26 mouse cellular contexts compared by ENCODE assay signal in genomic region chr15:101072736-101073135, GRCm38 (mm10). TPM values are rescaled to one million over a fixed set of nuclear protein-coding genes. Genes with fewer than 3 reads are reported as not detected.
A peak's percentile ranks its signal among the peaks of the same experiment; 100 is the strongest.
DNase-seq lines count a peak whose midpoint lies in the region; ATAC-seq and TF ChIP-seq lines count a peak whose summit lies in the region.
"Had no signal": no experiment of that assay in that cellular context is flagged by ENCODE, and none has a peak within 500 bp of the region (broad histone marks: within the 10 kb centered on the region; RNA-seq: fewer than 3 reads in every experiment).

No protein-coding gene starts in this region.

- H3K36me3 ChIP-seq in kidney, embryonic 15.5 days, result no peaks in the 10 kb centered on the region
- H3K36me3 ChIP-seq in lung, postnatal 0 days (ENCODE audit: insufficient read depth, low read length), result no peaks in the 10 kb centered on the region
- H3K36me3 ChIP-seq in stomach, postnatal 0 days (ENCODE audit: control insufficient read depth, insufficient read depth, low read length), result no peaks in the 10 kb centered on the region
- H3K36me3 ChIP-seq: embryonic facial prominence, embryonic 15.5 days; heart, embryonic 12.5 days; hindbrain, embryonic 15.5 days had no signal

- WGBS in kidney, embryonic 15.5 days, result 54% methylated on average over 2 of the region's 2 CpGs
- WGBS in lung, postnatal 0 days, result 37% methylated on average over 2 of the region's 2 CpGs
- WGBS in stomach, postnatal 0 days, result 51% methylated on average over 2 of the region's 2 CpGs

- no peak for TF ChIP-seq CTCF in lung, postnatal 0 days (IDR thresholded peaks at IDR 0.05)
- TF ChIP-seq CTCF in stomach, postnatal 0 days (IDR thresholded peaks at IDR 0.05; ENCODE audit: low read depth), result no peak

- DNase-seq in embryo, embryonic 9.5 days (ENCODE audit: extremely low spot score), result peak; percentile 3
- DNase-seq in embryo, embryonic 11 days, result no peak
- DNase-seq in kidney, adult 9 months, result peak; percentile 57
- DNase-seq in lung, postnatal 0 days (ENCODE audit: low spot score), result peak; percentile 60
- DNase-seq in lung, postnatal 10 days, result no peak
- no peak for DNase-seq in stomach, postnatal 0 days (ENCODE audit: low spot score)
- no peak for DNase-seq in spleen, adult 12 weeks (ENCODE audit: low spot score)
- DNase-seq: adrenal gland, postnatal 14 days; cerebellum, adult 18-20 months; cerebellum, adult 9-11 months; cerebellum, postnatal 36 days; gastrocnemius, postnatal 36 days; heart, postnatal 36 days had no signal

- no peaks in the 10 kb centered on the region for H3K9me3 ChIP-seq in kidney, embryonic 15.5 days (replicated peaks)
- no peaks in the 10 kb centered on the region for H3K9me3 ChIP-seq in lung, postnatal 0 days (ENCODE audit: low read length)
- no peaks in the 10 kb centered on the region for H3K9me3 ChIP-seq in stomach, postnatal 0 days (ENCODE audit: control insufficient read depth, low read length)
- H3K9me3 ChIP-seq: embryonic facial prominence, embryonic 15.5 days; forebrain, embryonic 10.5 days; heart, embryonic 12.5 days; hindbrain, embryonic 15.5 days had no signal

- no peak overlapping the region for H3K4me2 ChIP-seq in kidney, embryonic 15.5 days
- no peak overlapping the region for H3K4me2 ChIP-seq in lung, postnatal 0 days (replicated peaks; ENCODE audit: low read depth, low read length)
- no peak overlapping the region for H3K4me2 ChIP-seq in stomach, postnatal 0 days (replicated peaks; ENCODE audit: low read depth)
- H3K4me2 ChIP-seq: embryonic facial prominence, embryonic 15.5 days; heart, embryonic 12.5 days; hindbrain, embryonic 15.5 days had no signal

- TF ChIP-seq EP300 in lung, postnatal 0 days (IDR thresholded peaks at IDR 0.05), result peak; percentile 57; the same call in 1 of the 2 replicates
- TF ChIP-seq EP300 in stomach, postnatal 0 days (optimal IDR thresholded peaks at IDR 0.05), result no peak

- no peak overlapping the region for H3K27ac ChIP-seq in kidney, embryonic 15.5 days
- H3K27ac ChIP-seq in lung, postnatal 0 days (ENCODE audit: low read length), result no peak overlapping the region
- peak overlapping the region; percentile 36; the same call in 1 of the 2 replicates for H3K27ac ChIP-seq in stomach, postnatal 0 days (replicated peaks)
- H3K27ac ChIP-seq: embryonic facial prominence, embryonic 15.5 days; forebrain, embryonic 10.5 days; hindbrain, embryonic 15.5 days had no signal

- peaks cover 92% of the 10 kb centered on the region for H3K4me1 ChIP-seq in kidney, embryonic 15.5 days
- H3K4me1 ChIP-seq in lung, postnatal 0 days (ENCODE audit: insufficient read depth, low read depth, low read length), result peaks cover 32% of the 10 kb centered on the region
- peaks cover 10% of the 10 kb centered on the region; the same call in 1 of the 2 replicates for H3K4me1 ChIP-seq in stomach, postnatal 0 days (replicated peaks; ENCODE audit: control insufficient read depth, insufficient read depth)

- no peaks in the 10 kb centered on the region for H3K27me3 ChIP-seq in kidney, embryonic 15.5 days
- H3K27me3 ChIP-seq in lung, postnatal 0 days (replicated peaks; ENCODE audit: insufficient read depth, low read length), result no peaks in the 10 kb centered on the region
- no peaks in the 10 kb centered on the region for H3K27me3 ChIP-seq in stomach, postnatal 0 days (ENCODE audit: control insufficient read depth, insufficient read depth, low read length)
- H3K27me3 ChIP-seq: hindbrain, embryonic 15.5 days; Patski had no signal

- no peak for ATAC-seq in kidney, embryonic 15.5 days (replicated peaks; ENCODE audit: low FRiP score)
- peak; percentile 10; the same call in 1 of the 2 replicates for ATAC-seq in lung, postnatal 0 days
- ATAC-seq in stomach, postnatal 0 days (ENCODE audit: low FRiP score, low TSS enrichment), result no peak
- ATAC-seq: activated CD4-positive, CD25-positive, alpha-beta regulatory T cell, adult 4 months; forebrain, embryonic 14.5 days; Patski had no signal

- H3K9ac ChIP-seq in kidney, embryonic 15.5 days, result no peak overlapping the region
- H3K9ac ChIP-seq in lung, postnatal 0 days (replicated peaks; ENCODE audit: low read depth), result no peak overlapping the region
- H3K9ac ChIP-seq in stomach, postnatal 0 days (ENCODE audit: low read length), result no peak overlapping the region
- H3K9ac ChIP-seq: embryonic facial prominence, embryonic 15.5 days; heart, embryonic 12.5 days; hindbrain, embryonic 15.5 days had no signal

- no peak overlapping the region for H3K4me3 ChIP-seq in kidney, embryonic 15.5 days (replicated peaks)
- no peak overlapping the region for H3K4me3 ChIP-seq in lung, postnatal 0 days (ENCODE audit: low read depth, low read length)
- no peak overlapping the region for H3K4me3 ChIP-seq in stomach, postnatal 0 days (ENCODE audit: low read depth, low read length)
- H3K4me3 ChIP-seq: embryonic facial prominence, embryonic 15.5 days; erythroblast, embryonic 14.5 days; forebrain, embryonic 10.5 days; heart, embryonic 12.5 days; hindbrain, embryonic 15.5 days had no signal

RNA-seq across cellular contexts. Expression of gene Fignl2, which starts 5.6 kb away (rescaled TPM):
- polyA plus RNA-seq in kidney, embryonic 15.5 days (2015; fragmentation: Nextera tagmentation; extraction: Ambion mirVana), result 0.22 and 0.44 TPM in 2 replicates
- 0.48 and 0.60 TPM in 2 replicates for polyA plus RNA-seq in lung, postnatal 0 days (2015; fragmentation: Nextera tagmentation; extraction: Ambion mirVana)
- 0.19 and 0.22 TPM in 2 replicates for polyA plus RNA-seq in stomach, postnatal 0 days (2015; fragmentation: Nextera tagmentation; extraction: Ambion mirVana)
- polyA plus RNA-seq: activated CD4-positive, CD25-positive, alpha-beta regulatory T cell, adult 4 months; erythroblast, embryonic 14.5 days; forebrain, embryonic 14.5 days had no signal

RNA-seq across cellular contexts. Expression of gene Gm47841, which starts 25.5 kb away (rescaled TPM):
- polyA plus RNA-seq in kidney, embryonic 15.5 days (2015; fragmentation: Nextera tagmentation; extraction: Ambion mirVana), result not detected in 2 replicates
- polyA plus RNA-seq in lung, postnatal 0 days (2015; fragmentation: Nextera tagmentation; extraction: Ambion mirVana), result not detected in 2 replicates
- not detected in 2 replicates for polyA plus RNA-seq in stomach, postnatal 0 days (2015; fragmentation: Nextera tagmentation; extraction: Ambion mirVana)
- polyA plus RNA-seq: activated CD4-positive, CD25-positive, alpha-beta regulatory T cell, adult 4 months; C2C12; embryonic facial prominence, embryonic 11.5 days; embryonic facial prominence, embryonic 15.5 days; erythroblast, embryonic 14.5 days; forebrain, embryonic 10.5 days; forebrain, embryonic 14.5 days; heart, embryonic 12.5 days; heart, embryonic 16.5 days; hindbrain, embryonic 11.5 days; hindbrain, embryonic 15.5 days had no signal

RNA-seq across cellular contexts. Expression of gene Ankrd33, which starts 42.8 kb away (rescaled TPM):
- not detected in 2 replicates for polyA plus RNA-seq in kidney, embryonic 15.5 days (2015; fragmentation: Nextera tagmentation; extraction: Ambion mirVana)
- polyA plus RNA-seq in lung, postnatal 0 days (2015; fragmentation: Nextera tagmentation; extraction: Ambion mirVana), result 0.13 TPM in 1 of 2 replicates, not detected in the other
- polyA plus RNA-seq in stomach, postnatal 0 days (2015; fragmentation: Nextera tagmentation; extraction: Ambion mirVana), result not detected in 2 replicates
- polyA plus RNA-seq: activated CD4-positive, CD25-positive, alpha-beta regulatory T cell, adult 4 months; C2C12; embryonic facial prominence, embryonic 11.5 days; embryonic facial prominence, embryonic 15.5 days; erythroblast, embryonic 14.5 days; forebrain, embryonic 10.5 days; forebrain, embryonic 14.5 days; heart, embryonic 12.5 days; heart, embryonic 16.5 days; hindbrain, embryonic 11.5 days; hindbrain, embryonic 15.5 days; Patski had no signal

RNA-seq across cellular contexts. Expression of gene Acvrl1, which starts 55.6 kb away (rescaled TPM):
- 17.2 and 18.4 TPM in 2 replicates for polyA plus RNA-seq in kidney, embryonic 15.5 days (2015; fragmentation: Nextera tagmentation; extraction: Ambion mirVana)
- 159 and 168 TPM in 2 replicates for polyA plus RNA-seq in lung, postnatal 0 days (2015; fragmentation: Nextera tagmentation; extraction: Ambion mirVana)
- polyA plus RNA-seq in stomach, postnatal 0 days (2015; fragmentation: Nextera tagmentation; extraction: Ambion mirVana), result 13.5 and 15.2 TPM in 2 replicates
- polyA plus RNA-seq: erythroblast, embryonic 14.5 days; Patski had no signal

Comparison
In these comparisons a context has a peak if more than half of its experiments do, and no peak if none do; other contexts are left out.
1. DNase-seq: peak in embryo, embryonic 9.5 days (single experiment), kidney, adult 9 months (single experiment) and lung, postnatal 0 days (single experiment); none in embryo, embryonic 11 days (single experiment), lung, postnatal 10 days (single experiment), stomach, postnatal 0 days (single experiment) and spleen, adult 12 weeks (single experiment).